33 mouse cellular contexts compared by ENCODE assay signal in genomic region chr1:94208929-94209328, GRCm38 (mm10).
"Had no signal": no experiment of that assay in that cellular context is flagged by ENCODE, and none has a peak within 500 bp of the region (broad histone marks: within the 10 kb centered on the region; RNA-seq: fewer than 3 reads in every experiment).

No protein-coding gene starts in this region.

- H3K4me1 ChIP-seq: heart, embryonic 12.5 days; heart, embryonic 13.5 days; heart, embryonic 15.5 days; hindbrain, embryonic 10.5 days; hindbrain, embryonic 12.5 days; hindbrain, embryonic 13.5 days; hindbrain, embryonic 15.5 days; intestine, embryonic 15.5 days; kidney, embryonic 15.5 days had no signal

- H3K9me3 ChIP-seq: heart, embryonic 12.5 days; heart, embryonic 13.5 days; heart, embryonic 15.5 days; hindbrain, embryonic 10.5 days; hindbrain, embryonic 12.5 days; hindbrain, embryonic 13.5 days; hindbrain, embryonic 15.5 days; intestine, embryonic 15.5 days; kidney, embryonic 15.5 days had no signal

- H3K9ac ChIP-seq: heart, embryonic 12.5 days; heart, embryonic 13.5 days; heart, embryonic 15.5 days; hindbrain, embryonic 12.5 days; hindbrain, embryonic 13.5 days; hindbrain, embryonic 14.5 days; hindbrain, embryonic 15.5 days; intestine, embryonic 15.5 days; kidney, embryonic 15.5 days had no signal

- H3K27me3 ChIP-seq: heart, embryonic 12.5 days; heart, embryonic 13.5 days; heart, embryonic 15.5 days; hindbrain, embryonic 12.5 days; hindbrain, embryonic 13.5 days; hindbrain, embryonic 15.5 days; intestine, embryonic 15.5 days; kidney, embryonic 15.5 days had no signal

- ATAC-seq: hindbrain, embryonic 16.5 days; hindbrain, postnatal 0 days; inflammation-experienced regulatory T-cells, adult 6 months; intestine, embryonic 15.5 days; intestine, embryonic 16.5 days; intestine, postnatal 0 days had no signal

- H3K4me3 ChIP-seq: heart, embryonic 12.5 days; heart, embryonic 13.5 days; heart, embryonic 15.5 days; hindbrain, embryonic 10.5 days; hindbrain, embryonic 12.5 days; hindbrain, embryonic 13.5 days; hindbrain, embryonic 15.5 days; intestine, embryonic 15.5 days; kidney, embryonic 15.5 days; layer of hippocampus, adult 2 months; left cerebral cortex, adult 2 months had no signal

- H3K36me3 ChIP-seq: heart, embryonic 12.5 days; heart, embryonic 13.5 days; heart, embryonic 15.5 days; hindbrain, embryonic 10.5 days; hindbrain, embryonic 12.5 days; hindbrain, embryonic 13.5 days; hindbrain, embryonic 15.5 days; intestine, embryonic 15.5 days; kidney, embryonic 15.5 days had no signal

- H3K27ac ChIP-seq: heart, embryonic 13.5 days; heart, embryonic 15.5 days; hindbrain, embryonic 10.5 days; hindbrain, embryonic 12.5 days; hindbrain, embryonic 13.5 days; hindbrain, embryonic 14.5 days; hindbrain, embryonic 15.5 days; hindbrain, postnatal 0 days; intestine, embryonic 15.5 days; kidney, embryonic 15.5 days; kidney, postnatal 0 days; layer of hippocampus, adult 2 months; left cerebral cortex, adult 2 months had no signal

- DNase-seq: heart, postnatal 10 days; heart, postnatal 14 days; heart, postnatal 36 days; heart, postnatal 4 days; kidney, adult 11 months; kidney, adult 18-20 months; kidney, adult 2 months; kidney, adult 8-10 months; kidney, adult 9 months; kidney, postnatal 10 days; kidney, postnatal 14 days; kidney, postnatal 36 days; kidney, postnatal 4 days; layer of hippocampus, adult 9-11 months; layer of hippocampus, postnatal 36 days had no signal
